Mouse (Mus musculus) cerebellum, postnatal 36 days (tissue): ENCODE measurements around the gene Olfr564.

Source experiments
- DNase-seq, 2 experiments: peaks; one replicate each; pipeline ENCODE4 v3.0.0; 2021 to 2022; ENCODE audit warnings: mixed read lengths in 2 of 2

Olfr564 gene

GRCm38 (mm10) chr7:102803180-102803579, at the start of gene Olfr564:
Gene Olfr564, plus strand, starts transcription at chr7:102803480.
- DNase-seq = no peak

GRCm38 (mm10) chr7:102759266-102759665, 44.0 kb upstream of the Olfr564 start, which contains the start of the genes Olfr560 and Olfr78:
Gene Olfr560, minus strand, starts transcription at chr7:102759366.
Gene Olfr78, minus strand, starts transcription at chr7:102759471.
- DNase-seq = no peak

- no peak for DNase-seq
Observed at GRCm38 (mm10) chr7:102770921-102771320, 32.4 kb upstream of the Olfr564 start, which contains the start of gene Olfr561. Gene Olfr561, plus strand, starts transcription at chr7:102771221.
